Mouse (Mus musculus) right cerebral cortex, adult 2 months (tissue): Measurements from ENCODE around the gene Gclm.

Experiments used
- DNase-seq, 2 experiments: peaks; one replicate each; pipeline ENCODE4 v3.0.0; 2021 to 2022; ENCODE audit warnings: low spot score in 2 of 2

Gene Gclm

GRCm38 (mm10) chr3:122292300-122293222, 47.2 kb downstream of the Gclm start:
- DNase-seq, result peak; percentile 86 to 93

- DNase-seq, result no peak
Observed at GRCm38 (mm10) chr3:122293223-122293953, 48.0 kb downstream of the Gclm start.

- DNase-seq, result peak; percentile 90 to 96
Observed at GRCm38 (mm10) chr3:122293954-122294850, 48.8 kb downstream of the Gclm start, which contains the start of gene Bcar3. Gene Bcar3 (plus strand): TSS chr3:122294136.

GRCm38 (mm10) chr3:122295511-122295910, 50.2 kb downstream of the Gclm start:
- peak; percentile 57 to 63 for DNase-seq

GRCm38 (mm10) chr3:122296979-122297378, 51.6 kb downstream of the Gclm start:
- no peak for DNase-seq

- DNase-seq, result peak; percentile 72 to 76
Observed at GRCm38 (mm10) chr3:122300983-122301919, 55.9 kb downstream of the Gclm start.

- no peak for DNase-seq
Observed at GRCm38 (mm10) chr3:122304560-122304959, 59.2 kb downstream of the Gclm start.

- no peak for DNase-seq
Observed at GRCm38 (mm10) chr3:122307894-122308671, 62.7 kb downstream of the Gclm start.

GRCm38 (mm10) chr3:122308981-122309380, 63.6 kb downstream of the Gclm start:
- DNase-seq, result no peak

- peak; percentile 92 to 93 for DNase-seq
Observed at GRCm38 (mm10) chr3:122312078-122312477, 66.7 kb downstream of the Gclm start.

GRCm38 (mm10) chr3:122312936-122313629, 67.7 kb downstream of the Gclm start:
- no peak for DNase-seq

- no peak for DNase-seq
Observed at GRCm38 (mm10) chr3:122313936-122314335, 68.6 kb downstream of the Gclm start.

GRCm38 (mm10) chr3:122316621-122317020, 71.3 kb downstream of the Gclm start:
- DNase-seq, result no peak

GRCm38 (mm10) chr3:122317339-122317738, 72.0 kb downstream of the Gclm start:
- DNase-seq, result no peak
